Mouse (Mus musculus) CH12.LX (cell line): ENCODE data around the gene Cntnap1. TPM values are rescaled to one million over a fixed set of nuclear protein-coding genes. Genes with fewer than 3 reads are reported as not detected.
"Not testable (repeated sequence)": the region's sequence is repeated elsewhere in the genome, so short reads cannot be mapped to it uniquely, and the experiment has no call there.

ENCODE experiments used
- DNase-seq: peaks from one replicate; pipeline ENCODE4 v3.0.0-alpha.2; 2013; ENCODE audit errors: extremely low read depth
- H3K27ac ChIP-seq: 2 replicates; pipeline ENCODE4 v1.5.1; 2012; ENCODE audit warnings: low read depth, mild to moderate bottlenecking, control low read depth, moderate library complexity; ENCODE audit not compliant: insufficient read depth
- H3K27me3 ChIP-seq: replicated peaks from 2 replicates; pipeline ENCODE3; 2012; ENCODE audit warnings: inconsistent platforms
- H3K36me3 ChIP-seq, 2 experiments: replicated peaks in 1 of 2; 2 replicates each; pipeline versions ENCODE3 to v1.6.1; 2012; ENCODE audit warnings: inconsistent platforms in 1 of 2, low read length in 1 of 2, mild to moderate bottlenecking in 1 of 2, mixed read lengths in 1 of 2, moderate library complexity in 1 of 2; ENCODE audit not compliant: control insufficient read depth in 1 of 2, insufficient read depth in 1 of 2
- H3K4me1 ChIP-seq, 2 experiments: 2 replicates each; pipeline ENCODE4 v1.6.1; 2012; ENCODE audit warnings: inconsistent platforms in 1 of 2, moderate library complexity in 1 of 2; ENCODE audit not compliant: insufficient read depth in 2 of 2, control insufficient read depth in 1 of 2
- H3K4me2 ChIP-seq: 2 replicates; pipeline ENCODE4 v1.6.1; 2012; ENCODE audit warnings: low read depth, mild to moderate bottlenecking, control low read depth; ENCODE audit not compliant: poor library complexity, insufficient read depth, severe bottlenecking
- H3K4me3 ChIP-seq, 3 experiments: fragments of 150-350 bp in 1 of 3; sonication (generic) in 1 of 3; replicated peaks in 1 of 3; 2 replicates each; pipeline versions ENCODE3 to v1.5.1; 2011 to 2012; ENCODE audit warnings: low read depth in 2 of 3, low read length in 2 of 3, mild to moderate bottlenecking in 2 of 3, moderate library complexity in 2 of 3, control low read depth in 1 of 3, improper control_type of control experiment in 1 of 3, inconsistent platforms in 1 of 3, mixed read lengths in 1 of 3; ENCODE audit not compliant: poor library complexity in 1 of 3
- H3K79me2 ChIP-seq: replicated peaks from 2 replicates; pipeline ENCODE4 v1.6.1; 2012; ENCODE audit warnings: mild to moderate bottlenecking, moderate library complexity; ENCODE audit not compliant: control insufficient read depth, poor library complexity, insufficient read depth, severe bottlenecking; ENCODE audit errors: extremely low read depth
- H3K9ac ChIP-seq: 2 replicates; pipeline ENCODE4 v1.6.1; 2012; ENCODE audit warnings: low read depth, mild to moderate bottlenecking, control low read depth, moderate library complexity; ENCODE audit not compliant: insufficient read depth
- H3K9me3 ChIP-seq: replicated peaks from 2 replicates; pipeline ENCODE3; 2012; ENCODE audit warnings: low read length, inconsistent platforms, mixed read lengths
- BHLHE40 ChIP-seq: IDR thresholded peaks from 2 replicates; pipeline ENCODE4 v1.6.1; 2011; ENCODE audit warnings: mild to moderate bottlenecking, low read depth, low read length, improper control_type of control experiment
- CHD1 ChIP-seq: IDR thresholded peaks from 2 replicates; pipeline ENCODE4 v1.6.1; 2012; ENCODE audit warnings: low read depth, low read length, improper control_type of control experiment, inconsistent platforms
- CTCF ChIP-seq, 2 experiments: IDR thresholded peaks in 1 of 2; conservative IDR thresholded peaks in 1 of 2; 2 replicates each; pipeline ENCODE4 v1.5.1; 2011 to 2012; ENCODE audit warnings: low read depth in 2 of 2, low read length in 2 of 2, improper control_type of control experiment in 1 of 2, inconsistent platforms in 1 of 2, mild to moderate bottlenecking in 1 of 2, moderate library complexity in 1 of 2
- EP300 ChIP-seq: IDR thresholded peaks from 2 replicates; pipeline ENCODE4 v1.6.1; 2011; ENCODE audit warnings: low read length, improper control_type of control experiment
- ETS1 ChIP-seq: conservative IDR thresholded peaks from 2 replicates; pipeline ENCODE4 v1.6.1; 2012; ENCODE audit warnings: low read depth, mild to moderate bottlenecking, inconsistent platforms, low read length, improper control_type of control experiment, moderate library complexity
- IRF4 ChIP-seq: IDR thresholded peaks from 2 replicates; pipeline ENCODE4 v1.6.1; 2014; ENCODE audit warnings: low read depth, mild to moderate bottlenecking, inconsistent platforms, low read length, improper control_type of control experiment
- KAT2A ChIP-seq: IDR thresholded peaks from 2 replicates; pipeline ENCODE4 v1.6.1; 2012; ENCODE audit warnings: low read length, improper control_type of control experiment, inconsistent platforms; ENCODE audit not compliant: insufficient replicate concordance
- MAFK ChIP-seq: IDR thresholded peaks from 2 replicates; pipeline ENCODE4 v1.6.1; 2011; ENCODE audit warnings: low read length, improper control_type of control experiment; ENCODE audit not compliant: insufficient replicate concordance
- MEF2A ChIP-seq: IDR thresholded peaks from 2 replicates; pipeline ENCODE4 v1.6.1; 2014; ENCODE audit warnings: low read depth, mild to moderate bottlenecking, inconsistent platforms, low read length, improper control_type of control experiment, borderline replicate concordance
- MXI1 ChIP-seq: IDR thresholded peaks from 2 replicates; pipeline ENCODE4 v1.6.1; 2011; ENCODE audit warnings: mild to moderate bottlenecking, low read depth, low read length, improper control_type of control experiment
- NRF1 ChIP-seq: IDR thresholded peaks from 2 replicates; pipeline ENCODE4 v1.6.1; 2014; ENCODE audit warnings: low read depth, mild to moderate bottlenecking, inconsistent platforms, low read length, improper control_type of control experiment, moderate library complexity
- USF1 ChIP-seq: IDR thresholded peaks from 2 replicates; pipeline ENCODE4 v1.6.1; 2014; ENCODE audit warnings: low read depth, mild to moderate bottlenecking, inconsistent platforms, low read length, improper control_type of control experiment
- ZKSCAN1 ChIP-seq: IDR thresholded peaks from 2 replicates; pipeline ENCODE4 v1.6.1; 2012; ENCODE audit warnings: low read depth, inconsistent platforms, low read length, improper control_type of control experiment, borderline replicate concordance
- ZMIZ1 ChIP-seq: IDR thresholded peaks from 2 replicates; pipeline ENCODE4 v1.6.1; 2012; ENCODE audit warnings: low read depth, mild to moderate bottlenecking, inconsistent platforms, low read length, improper control_type of control experiment
- dilution Hi-C: fragments of 300-500 bp; cut with MboI; formaldehyde crosslinking; loops from 2 replicates; pipeline ENCODE4 v1.14.3; 2020; ENCODE audit warnings: low sequenced_read_pairs; ENCODE audit not compliant: extremely low pct_unique_long_range_greater_than_20kb, extremely low pct_ligation_motif_present
- in situ Hi-C: fragments of 300-500 bp; cut with MboI; formaldehyde crosslinking; loops from 3 replicates; pipeline ENCODE4 v1.14.3; 2019; ENCODE audit warnings: low sequenced_read_pairs, low pct_ligation_motif_present, low pct_unique_long_range_greater_than_20kb, mixed read lengths
- polyA plus RNA-seq: library from polyadenylated mRNA; unstranded; fragments of >175 nt; gene quantifications from 2 replicates; pipeline ENCODE4 v1.2.1, GENCODE M21; 2012; ENCODE audit warnings: low read depth; ENCODE audit not compliant: insufficient read length
- total RNA-seq, 2 experiments: library from RNA; depleted of rRNA; stranded (reverse); fragments of 300-350 nt in 1 of 2; fragments of >200 nt in 1 of 2; gene quantifications; 2 replicates each; pipeline ENCODE4 v1.2.3; 2012 to 2014

Cntnap1 gene
- total RNA-seq (2012; rRNA removed) (15.6 and 16.7 TPM in 2 replicates), total RNA-seq (2014; rRNA removed) (3.6 and 4.4 TPM in 2 replicates), polyA plus RNA-seq (17.9 and 19.5 TPM in 2 replicates)

DNA sequence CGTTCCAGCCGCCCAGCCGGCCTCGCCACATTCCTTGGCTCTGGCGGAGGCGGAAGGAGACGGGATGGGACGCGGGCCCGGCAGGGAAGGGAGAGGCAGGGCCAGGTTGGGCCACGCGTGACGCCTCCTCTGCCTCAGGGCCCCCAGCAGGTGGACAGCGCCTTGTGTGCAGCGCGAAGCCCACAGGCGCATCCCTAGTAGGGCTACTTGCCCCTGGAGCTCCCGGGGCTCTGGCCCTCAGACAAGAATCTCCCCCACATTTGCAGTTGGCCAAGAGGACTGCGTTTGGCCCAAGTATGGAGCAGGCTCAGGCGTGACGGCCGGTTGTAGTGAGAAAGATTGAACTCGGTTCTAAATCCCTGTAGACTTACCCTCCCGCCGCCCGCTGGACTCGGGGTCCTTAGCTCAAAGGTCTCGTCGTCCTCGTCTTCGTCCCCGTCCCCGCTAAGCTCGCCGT, at the start of gene Cntnap1:
Gene Cntnap1 (plus strand): TSS at position 170 of the 457 bp plus-strand sequence.
- dilution Hi-C loops, result no loop called here
- in situ Hi-C loops, result loop anchor here (5.0 kb wide), 1 partner anchor 33 kb away; no protein-coding TSS in a partner anchor
- Histone ChIP-seq H3K27me3 (peaks cover 9% of the 10 kb centered on the region), H3K79me2 (peaks cover 10% of the 10 kb centered on the region; the same call in 1 of the 2 replicates), H3K36me3 (peaks cover 20 to 27% of the 10 kb centered on the region in 2 experiments), H3K9ac (peak within 1 kb of the TSS; percentile 68), H3K4me2 (peak within 1 kb of the TSS; percentile 67), H3K27ac (peak within 1 kb of the TSS; percentile 16; the same call in 1 of the 2 replicates), H3K9me3 (no peaks in the 10 kb centered on the region), H3K4me3 (peak within 1 kb of the TSS; percentile 72 to 97 (median 77)), H3K4me1 (peaks cover 3 to 51% of the 10 kb centered on the region in 2 experiments; a peak in 3 of 4 replicates)
- DNase-seq, result no peak
- TF ChIP-seq MXI1, result 0 out of 2 replicates have a peak, but pooled peaks have one; percentile 50
- TF ChIP-seq BHLHE40, result 0 out of 2 replicates have a peak, but pooled peaks have one; percentile 11
- TF ChIP-seq ZKSCAN1, result no peak
- no peak for TF ChIP-seq IRF4
- TF ChIP-seq KAT2A, result no peak
- TF ChIP-seq CTCF (conservative IDR thresholded peaks at IDR 0.05 in 1 of 2, IDR thresholded peaks at IDR 0.05 in 1 of 2; ENCODE audit: low read depth in 2 of 2, low read length in 2 of 2), result no peak
- no peak for TF ChIP-seq ZMIZ1

DNA sequence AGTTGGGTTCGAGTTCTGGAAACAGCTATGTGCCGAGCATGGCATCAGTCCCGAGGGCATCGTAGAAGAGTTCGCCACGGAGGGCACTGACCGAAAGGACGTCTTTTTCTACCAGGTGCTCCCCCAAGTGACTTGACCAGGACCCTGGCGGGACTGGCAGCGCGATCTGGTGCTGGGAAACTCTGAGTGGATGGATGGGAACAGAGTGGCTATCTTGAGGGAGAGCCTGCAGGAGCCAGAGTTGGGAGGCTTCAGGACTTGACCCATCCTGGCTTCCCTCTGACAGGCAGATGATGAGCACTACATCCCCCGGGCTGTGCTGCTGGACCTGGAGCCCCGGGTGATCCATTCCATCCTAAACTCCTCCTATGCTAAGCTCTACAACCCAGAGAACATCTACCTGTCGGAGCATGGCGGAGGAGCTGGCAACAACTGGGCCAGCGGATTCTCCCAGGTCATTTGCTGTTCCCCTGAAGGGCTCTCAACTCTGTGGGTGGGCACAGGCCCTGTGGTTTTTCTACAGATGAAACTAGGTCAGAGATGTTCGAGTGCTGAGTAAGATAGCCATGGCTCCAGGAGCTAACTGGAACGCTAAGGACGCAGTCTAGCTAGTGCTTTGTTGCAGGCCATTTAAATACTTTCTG, 49.7 kb upstream of the Cntnap1 start:
- peak overlapping the region; percentile 69 for H3K27ac ChIP-seq
- no peak for DNase-seq
- peak overlapping the region; percentile 85 for H3K9ac ChIP-seq
- H3K36me3 ChIP-seq, result peaks cover 34 to 50% of the 10 kb centered on the region in 2 experiments
- H3K27me3 ChIP-seq, result no peaks in the 10 kb centered on the region
- no peak for TF ChIP-seq MAFK
- no peak for TF ChIP-seq MEF2A
- TF ChIP-seq MXI1, result peak; percentile 67
- TF ChIP-seq ETS1, result no peak
- peak; percentile 76; the same call in 1 of the 2 replicates for TF ChIP-seq CHD1
- TF ChIP-seq EP300, result no peak
- no peak for TF ChIP-seq USF1
- peak; percentile 31; the same call in 1 of the 2 replicates for TF ChIP-seq NRF1
- peaks cover 15 to 51% of the 10 kb centered on the region in 2 experiments for H3K4me1 ChIP-seq
- H3K4me2 ChIP-seq, result peak overlapping the region; percentile 67
- dilution Hi-C loops (no loop called here), in situ Hi-C loops (no loop called here)
- peak overlapping the region; percentile 69 to 95 (median 81) for H3K4me3 ChIP-seq
- no peaks in the 10 kb centered on the region for H3K9me3 ChIP-seq
- H3K79me2 ChIP-seq, result peaks cover 51% of the 10 kb centered on the region

DNA sequence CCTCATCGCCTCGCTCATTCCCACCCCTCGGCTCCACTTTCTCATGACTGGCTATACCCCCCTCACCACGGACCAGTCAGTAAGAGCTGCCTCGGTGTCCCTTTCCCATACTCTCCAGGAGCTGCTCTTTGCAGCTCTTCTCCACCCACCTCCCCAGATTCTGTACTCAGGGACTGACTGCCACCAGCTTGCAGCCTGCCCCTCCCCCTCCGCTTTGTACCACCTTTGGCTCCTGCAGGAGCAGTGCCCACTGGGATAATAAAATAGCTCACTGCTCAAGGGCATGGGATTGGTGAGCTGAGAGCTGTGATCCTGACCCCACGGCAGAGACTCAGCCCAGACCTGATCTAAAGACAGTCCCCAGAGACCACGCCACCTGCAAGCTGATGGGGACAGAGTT, 45.8 kb upstream of the Cntnap1 start:
- H3K27ac ChIP-seq, H3K9ac ChIP-seq, H3K4me2 ChIP-seq, DNase-seq, H3K27me3 ChIP-seq, H3K4me3 ChIP-seq, dilution Hi-C loops, in situ Hi-C loops: not testable (repeated sequence)
- H3K4me1 ChIP-seq, result peaks cover 6 to 36% of the 10 kb centered on the region in 2 experiments; a peak in 3 of 4 replicates
- H3K79me2 ChIP-seq, result peaks cover 18% of the 10 kb centered on the region
- H3K9me3 ChIP-seq, result peaks cover 15% of the 10 kb centered on the region
- peaks cover 45 to 56% of the 10 kb centered on the region in 2 experiments for H3K36me3 ChIP-seq

DNA sequence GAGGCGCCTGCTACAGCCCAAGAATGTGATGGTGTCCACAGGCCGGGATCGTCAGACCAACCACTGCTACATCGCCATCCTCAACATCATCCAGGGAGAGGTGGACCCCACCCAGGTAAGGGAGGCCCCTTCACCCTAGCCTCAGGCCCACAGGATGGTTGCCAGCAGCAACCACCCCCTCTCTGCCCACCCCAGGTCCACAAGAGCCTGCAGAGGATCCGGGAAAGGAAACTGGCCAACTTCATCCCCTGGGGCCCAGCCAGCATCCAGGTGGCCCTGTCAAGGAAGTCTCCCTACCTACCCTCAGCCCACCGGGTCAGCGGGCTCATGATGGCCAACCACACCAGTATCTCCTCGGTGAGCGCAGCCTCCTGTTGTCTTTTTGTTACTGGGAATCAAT, 45.3 kb upstream of the Cntnap1 start:
- Histone ChIP-seq H3K79me2 (peaks cover 18% of the 10 kb centered on the region), H3K9me3 (peaks cover 15% of the 10 kb centered on the region), H3K4me1 (peaks cover 7 to 38% of the 10 kb centered on the region in 2 experiments; a peak in 3 of 4 replicates), H3K36me3 (peaks cover 45 to 56% of the 10 kb centered on the region in 2 experiments)
- H3K9ac ChIP-seq, H3K4me3 ChIP-seq, in situ Hi-C loops, H3K4me2 ChIP-seq, dilution Hi-C loops, H3K27ac ChIP-seq, H3K27me3 ChIP-seq, DNase-seq: not testable (repeated sequence)
